Mouse (Mus musculus): Measurements from ENCODE around the gene Ggcx.
"Not testable (repeated sequence)": the region's sequence is repeated elsewhere in the genome, so short reads cannot be mapped to it uniquely, and the experiment has no call there.

The Ggcx gene

DNA sequence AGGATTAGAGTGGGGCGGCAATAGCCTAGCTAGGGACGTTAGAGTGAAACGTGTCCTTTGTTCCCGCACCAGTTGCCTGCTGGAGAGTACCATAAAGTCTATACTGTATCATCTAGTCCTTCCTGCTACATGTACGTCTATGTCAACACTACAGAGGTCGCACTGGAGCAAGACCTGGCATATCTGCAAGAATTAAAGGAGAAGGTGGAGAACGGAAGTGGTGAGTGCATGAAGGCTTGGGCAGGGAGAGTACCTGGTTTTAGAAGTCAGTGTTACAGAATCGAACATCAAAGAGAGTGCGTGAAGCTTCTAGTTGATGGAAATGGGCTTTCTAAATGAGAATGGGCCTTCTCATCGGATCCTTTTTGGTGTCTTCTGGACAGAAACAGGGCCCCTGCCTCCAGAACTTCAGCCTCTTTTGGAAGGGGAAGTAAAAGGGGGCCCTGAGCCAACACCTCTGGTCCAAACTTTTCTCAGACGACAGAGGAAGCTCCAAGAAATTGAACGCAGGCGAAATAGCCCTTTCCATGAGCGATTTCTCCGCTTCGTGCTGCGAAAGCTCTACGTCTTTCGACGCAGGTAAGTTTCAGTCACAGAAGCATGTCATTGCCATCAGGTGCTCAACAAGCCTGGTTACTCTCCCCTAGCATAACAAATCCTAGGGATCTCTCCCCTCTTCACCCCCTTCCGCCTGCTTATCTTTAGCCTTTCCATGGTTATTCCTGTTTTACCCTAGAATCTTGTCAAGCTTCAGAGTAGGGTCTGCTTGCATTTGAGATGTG lies 15.1 kb downstream of the Ggcx start:
- DNase-seq (ENCODE audit: low spot score): no peak

- no peak for DNase-seq (ENCODE audit: low spot score)
These were observed 17.1 kb downstream of the Ggcx start for GRCm38 (mm10) chr6:72430989-72431921.

GRCm38 (mm10) chr6:72432153-72432552 lies 18.0 kb downstream of the Ggcx start:
- DNase-seq (ENCODE audit: low spot score): no peak

GRCm38 (mm10) chr6:72438226-72438625 lies 24.1 kb downstream of the Ggcx start:
- no peak for DNase-seq (ENCODE audit: low spot score)

GRCm38 (mm10) chr6:72438862-72439354 lies 24.8 kb downstream of the Ggcx start:
- DNase-seq (ENCODE audit: low spot score): peak; percentile 86

DNA sequence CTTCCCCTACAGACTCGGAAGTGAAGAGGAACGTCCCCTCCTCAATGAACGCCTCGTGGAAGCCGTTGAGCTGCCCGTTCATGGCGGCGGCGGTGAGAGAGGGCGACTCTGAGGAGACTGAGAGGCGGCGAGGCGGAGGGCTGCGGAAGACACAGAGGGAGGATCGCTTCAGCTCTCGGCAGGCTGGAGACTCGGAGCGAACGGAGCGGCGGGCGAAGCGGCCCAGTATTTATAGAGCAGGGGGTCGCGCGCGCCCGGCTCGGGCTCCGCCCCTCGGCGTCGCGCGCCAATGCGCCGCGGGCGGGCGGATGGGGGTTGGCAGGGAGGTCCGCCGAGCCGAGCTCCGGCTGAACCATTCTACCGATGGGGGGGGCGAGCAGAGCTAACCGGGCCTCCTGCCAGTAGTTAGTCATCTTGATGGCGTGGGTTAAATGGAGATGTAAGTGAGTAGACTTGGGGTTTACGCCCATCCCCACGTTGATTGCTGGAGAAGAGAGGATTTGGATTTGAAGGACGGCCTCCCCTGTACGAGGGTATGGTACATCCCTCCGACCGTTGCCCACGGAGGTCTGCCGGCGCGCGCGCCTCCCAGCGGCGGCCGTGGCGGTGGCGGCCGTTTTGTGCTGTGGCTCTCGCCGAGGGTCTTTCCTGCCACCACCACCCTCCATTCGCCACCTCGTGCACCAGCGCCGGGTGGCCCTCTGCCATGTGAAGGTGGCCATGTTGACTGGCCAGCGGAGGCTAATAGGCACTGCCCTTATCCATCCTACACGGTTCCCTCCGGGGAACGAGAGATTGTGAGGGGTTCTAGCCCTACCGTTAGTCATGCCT lies 25.5 kb downstream of the Ggcx start, which contains the start of gene Mat2a:
TSS of gene Mat2a (minus strand) at position 204 of the 831 bp plus-strand sequence.
- DNase-seq (ENCODE audit: low spot score): peak; percentile 93

GRCm38 (mm10) chr6:72440186-72440990 lies 26.3 kb downstream of the Ggcx start:
- peak; percentile 76 for DNase-seq (ENCODE audit: low spot score)

DNA sequence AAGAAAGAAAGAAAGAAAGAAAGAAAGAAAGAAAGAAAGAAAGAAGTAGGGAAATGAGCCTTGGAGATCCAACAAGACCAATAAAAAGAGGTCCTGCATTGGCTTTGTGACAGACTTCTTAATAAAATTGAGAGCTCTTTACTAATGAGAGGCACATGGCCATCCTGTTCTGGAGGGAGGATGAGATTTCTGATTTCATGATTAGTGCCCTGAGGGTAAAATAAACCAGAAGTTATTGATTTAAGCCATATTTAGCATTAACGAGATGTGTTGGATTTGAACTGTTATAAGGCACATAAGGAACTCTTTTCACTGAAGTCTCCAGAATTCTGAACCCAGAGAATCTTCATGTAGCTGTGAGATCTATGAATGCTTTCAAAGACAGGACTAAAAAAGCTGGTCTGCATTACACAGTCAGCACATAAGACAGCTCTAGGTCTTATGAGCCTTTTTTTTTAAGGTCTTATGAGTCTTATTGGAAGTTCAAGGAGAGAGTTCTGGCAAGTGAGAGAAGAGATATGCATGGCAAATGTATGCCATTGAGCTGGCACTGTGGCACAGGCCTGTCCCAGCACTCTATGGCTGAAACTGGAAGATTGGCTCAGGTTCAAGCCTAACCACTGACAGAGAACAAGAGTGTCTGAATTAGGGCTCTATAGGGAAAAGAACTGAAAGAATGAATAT lies 29.0 kb downstream of the Ggcx start:
- DNase-seq (ENCODE audit: low spot score): no peak

DNA sequence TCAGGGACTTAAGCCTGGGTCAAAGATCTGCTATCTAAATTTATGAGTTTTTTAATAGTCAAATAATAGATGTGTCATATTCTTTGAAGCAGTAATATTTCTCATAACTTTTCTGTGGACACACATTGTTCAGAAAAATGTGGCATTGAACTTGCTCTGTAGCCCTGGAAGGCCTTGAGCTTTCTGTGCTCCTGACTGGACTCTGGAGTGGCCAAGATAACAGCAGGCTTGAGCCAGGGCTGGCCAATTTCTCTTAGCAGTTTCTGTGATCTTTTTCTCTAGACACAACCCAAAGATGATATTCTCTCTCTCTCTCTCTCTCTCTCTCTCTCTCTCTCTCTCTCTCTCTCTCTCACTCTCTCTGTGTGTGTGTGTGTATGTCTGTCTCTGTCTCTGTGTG lies 30.9 kb downstream of the Ggcx start:
- peak; percentile 64 for DNase-seq (ENCODE audit: low spot score)

GRCm38 (mm10) chr6:72447487-72447886 lies 33.4 kb downstream of the Ggcx start:
- DNase-seq (ENCODE audit: low spot score): no peak

DNA sequence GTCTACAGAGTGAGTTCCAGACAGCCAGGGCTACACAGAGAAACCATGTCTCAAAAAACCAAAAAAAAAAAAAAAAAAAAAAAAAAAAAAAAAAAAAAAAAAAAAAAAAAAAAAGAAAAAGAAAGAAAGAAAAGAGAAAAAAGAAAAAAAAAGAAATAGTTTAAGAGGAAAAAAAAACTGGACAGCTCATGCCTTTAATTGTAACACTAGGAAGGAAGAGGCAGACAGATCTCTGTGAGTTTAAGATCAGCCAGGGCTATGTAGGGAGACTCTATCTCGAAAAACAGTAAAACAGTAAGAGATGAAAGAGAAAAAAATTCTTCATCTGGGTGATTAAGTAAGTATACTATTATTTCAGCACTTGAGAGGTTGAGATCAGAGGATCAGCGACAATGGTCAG lies 37.7 kb downstream of the Ggcx start:
- not testable (repeated sequence) for DNase-seq (ENCODE audit: low spot score)

GRCm38 (mm10) chr6:72452329-72452728 lies 38.2 kb downstream of the Ggcx start:
- DNase-seq (ENCODE audit: low spot score): no peak

DNA sequence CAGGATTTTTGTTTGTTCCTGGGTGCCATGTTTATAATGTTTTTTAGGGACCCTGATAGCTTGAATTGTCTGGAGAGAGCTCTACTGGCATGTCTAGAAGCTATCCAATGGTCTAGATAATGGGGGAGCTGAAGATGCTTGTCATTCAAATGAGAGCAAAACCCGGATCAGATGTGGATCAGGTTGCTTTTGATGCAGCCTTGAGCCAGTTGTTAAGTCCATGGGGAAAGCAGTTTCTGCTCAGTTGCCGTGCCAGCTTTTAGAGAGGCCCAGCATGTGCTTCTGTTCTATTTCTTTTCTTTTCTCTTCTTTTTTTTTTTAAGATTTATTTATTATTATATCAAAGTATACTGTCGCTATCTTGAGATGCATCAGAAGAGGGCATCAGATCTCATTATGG lies 39.5 kb downstream of the Ggcx start:
- no peak for DNase-seq (ENCODE audit: low spot score)

GRCm38 (mm10) chr6:72454072-72454746 lies 40.1 kb downstream of the Ggcx start:
- DNase-seq (ENCODE audit: low spot score): peak; percentile 80

- DNase-seq (ENCODE audit: low spot score): no peak
These were observed 40.8 kb downstream of the Ggcx start for GRCm38 (mm10) chr6:72454833-72455373.

DNA sequence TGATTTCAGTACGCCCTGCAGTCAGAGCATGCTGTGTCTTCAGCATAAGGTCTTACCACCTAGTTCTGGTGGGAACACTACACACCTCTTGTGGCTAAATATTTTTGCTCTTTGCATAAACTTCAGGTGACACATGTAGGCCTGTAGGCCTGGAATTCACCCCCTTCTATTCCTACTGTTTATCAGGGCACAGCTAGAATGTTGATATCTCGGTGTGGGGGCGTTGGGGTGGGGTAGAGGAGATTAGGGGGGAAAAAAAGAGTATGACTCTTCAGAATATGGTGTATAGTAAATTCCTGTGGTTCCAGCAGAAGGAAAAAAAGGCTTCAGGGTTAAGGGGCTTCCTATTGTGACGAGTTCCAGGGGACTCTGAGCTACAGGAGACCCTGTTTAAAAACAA lies 42.5 kb downstream of the Ggcx start:
- DNase-seq (ENCODE audit: low spot score): no peak

DNA sequence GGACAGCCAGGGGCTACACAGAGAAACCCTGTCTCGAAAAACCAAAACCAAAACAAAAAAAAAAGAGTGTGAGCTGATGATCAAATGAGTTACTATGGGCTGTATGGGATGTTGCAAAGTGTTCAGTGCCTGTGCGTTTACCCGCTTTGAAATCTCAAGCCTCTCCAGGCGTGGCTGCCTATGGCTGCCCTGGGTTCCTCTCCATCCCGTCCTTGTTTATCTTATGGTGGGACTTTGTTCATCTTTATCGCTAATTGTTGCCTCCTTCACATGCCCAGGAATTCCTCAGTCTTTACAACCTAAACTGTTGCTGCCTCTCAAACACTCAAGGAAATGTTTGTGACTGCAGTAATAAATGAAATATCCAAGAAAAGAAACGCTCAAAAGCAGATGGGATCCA lies 44.3 kb downstream of the Ggcx start:
- DNase-seq (ENCODE audit: low spot score): no peak

DNA sequence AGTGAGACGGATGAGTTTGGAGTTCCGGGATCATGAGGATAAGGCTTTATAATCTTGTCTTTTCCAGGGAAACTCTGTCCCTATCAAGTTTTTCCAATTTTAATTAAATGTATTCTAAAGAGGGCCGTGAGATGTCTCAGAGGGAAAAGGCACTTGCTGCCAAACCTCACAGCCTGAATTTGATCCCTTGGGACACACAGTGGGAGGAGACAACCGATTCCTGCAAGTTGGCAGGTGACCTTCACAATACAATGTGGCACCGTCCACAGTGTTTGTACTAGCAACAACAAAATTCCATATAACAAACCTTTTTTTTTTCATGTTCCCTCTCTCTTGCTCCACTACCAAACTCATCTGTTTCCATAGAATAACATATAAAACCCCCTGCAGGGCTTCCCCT lies 44.8 kb downstream of the Ggcx start:
- DNase-seq (ENCODE audit: low spot score): no peak

DNA sequence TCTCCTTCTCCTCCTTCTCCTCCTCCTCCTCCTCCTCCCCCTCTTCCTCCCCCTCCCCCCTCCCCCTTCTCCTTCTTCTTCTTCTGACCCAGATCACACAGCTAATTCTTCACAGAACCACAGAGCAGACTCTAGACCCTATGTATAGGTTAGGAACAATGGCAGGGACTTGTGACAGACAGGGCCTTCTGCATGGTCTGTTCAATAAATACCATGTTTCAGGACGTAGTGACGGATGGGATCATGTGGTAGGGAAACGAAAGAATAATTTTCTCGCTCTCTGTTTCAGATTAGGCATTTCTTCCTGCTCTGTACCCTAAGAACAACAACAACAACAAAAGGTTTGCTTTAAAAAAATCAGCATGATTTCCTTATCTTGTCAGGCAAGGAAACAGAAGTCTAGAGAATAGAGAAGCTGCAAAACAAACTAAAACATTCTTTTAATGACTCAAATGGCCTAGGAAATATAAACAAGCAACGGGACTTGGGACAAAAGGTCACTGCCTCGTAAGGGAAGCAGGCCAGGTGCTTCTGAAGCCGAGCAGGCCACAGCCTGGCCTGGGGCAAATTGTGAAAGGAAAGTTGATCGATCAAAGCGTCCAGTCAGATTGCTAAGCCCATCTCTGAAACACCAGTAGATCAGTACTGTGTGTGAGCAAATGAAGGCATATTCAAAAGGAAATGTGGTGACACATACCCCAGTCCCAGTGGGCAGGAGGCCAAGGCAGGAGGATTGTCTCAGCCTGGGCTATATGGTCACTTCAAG lies 46.1 kb downstream of the Ggcx start:
- no peak for DNase-seq (ENCODE audit: low spot score)

Data from testis, postnatal 14 days (tissue).